Mouse (Mus musculus): Measurements from ENCODE around the gene Krt222. TPM values are rescaled to one million over a fixed set of nuclear protein-coding genes. Genes with fewer than 3 reads are reported as not detected.
"Not testable (repeated sequence)": the region's sequence is repeated elsewhere in the genome, so short reads cannot be mapped to it uniquely, and the experiment has no call there.

Gene Krt222
- polyA plus RNA-seq, 1 experiment from 2014 or later, result 0.28 TPM

DNA sequence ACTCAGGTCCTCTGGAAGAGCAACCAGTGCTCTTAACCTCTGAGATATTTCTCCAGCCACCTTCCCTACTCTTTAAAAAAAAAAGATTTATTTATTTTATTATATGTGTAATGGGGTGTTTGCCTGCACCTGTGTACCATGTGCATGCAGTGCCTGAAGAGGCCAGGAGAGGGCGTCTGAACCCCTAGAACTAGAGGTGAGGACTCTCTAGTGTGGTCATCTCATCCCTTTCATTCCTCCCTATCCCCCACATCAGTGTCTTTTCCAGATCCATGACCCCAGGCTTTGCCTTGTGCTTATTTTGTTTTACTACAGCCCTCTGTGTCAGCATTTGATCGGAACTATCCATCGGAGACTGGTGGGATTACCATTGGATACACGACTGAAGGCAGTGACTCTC, 5.2 kb upstream of the Krt222 start:
- no peak for ATAC-seq (ENCODE audit: insufficient read depth, low FRiP score)

DNA sequence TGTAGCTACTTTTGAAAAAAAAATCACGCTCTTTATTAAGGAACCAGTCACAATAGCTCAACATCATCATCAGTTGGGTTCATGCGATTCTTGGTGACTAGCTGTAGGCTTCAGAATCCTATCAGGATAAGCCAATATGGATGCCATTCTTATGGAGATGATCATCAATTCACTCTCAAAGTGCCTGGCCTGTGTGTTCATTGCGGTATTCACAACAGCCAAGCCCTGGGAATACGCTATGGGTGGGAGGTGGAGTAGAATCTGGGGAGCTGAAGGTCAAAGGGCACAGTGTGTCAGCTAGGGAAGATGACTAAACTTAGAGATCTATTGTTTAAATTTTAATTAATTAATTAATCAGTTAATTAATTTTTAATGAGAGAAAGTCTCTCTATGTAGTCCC, 4.0 kb upstream of the Krt222 start:
- no peak overlapping the region for H3K27ac ChIP-seq (ENCODE audit: low read length)
- ATAC-seq (ENCODE audit: insufficient read depth, low FRiP score), result no peak

More for the DNA sequence above, 5.2 kb upstream of the Krt222 start:
- H3K27me3 ChIP-seq (ENCODE audit: control insufficient read depth, insufficient read depth, low read length), result no peaks in the 10 kb centered on the region
- no peaks in the 10 kb centered on the region for H3K36me3 ChIP-seq (ENCODE audit: control insufficient read depth, insufficient read depth, low read length)
- H3K4me1 ChIP-seq (ENCODE audit: control insufficient read depth, insufficient read depth, low read length), result no peaks in the 10 kb centered on the region
- H3K4me2 ChIP-seq (ENCODE audit: low read depth, low read length), result no peak overlapping the region
- H3K27ac ChIP-seq (ENCODE audit: low read length), result no peak overlapping the region
- H3K4me3 ChIP-seq (replicated peaks; ENCODE audit: low read length), result no peak overlapping the region
- H3K9ac ChIP-seq (ENCODE audit: low read length), result no peak overlapping the region
- 58% methylated on average over 4 of the region's 4 CpGs for WGBS
- H3K9me3 ChIP-seq (replicated peaks; ENCODE audit: control insufficient read depth, low read length), result no peaks in the 10 kb centered on the region

GRCm38 (mm10) chr11:99244519-99244918, 634 bp upstream of the Krt222 start:
- not testable (repeated sequence) for H3K4me2 ChIP-seq (ENCODE audit: low read depth, low read length); H3K4me1 ChIP-seq (ENCODE audit: control insufficient read depth, insufficient read depth, low read length)
- 44% methylated on average over 3 of the region's 3 CpGs for WGBS

More for the DNA sequence above, 4.0 kb upstream of the Krt222 start:
- H3K9me3 ChIP-seq (replicated peaks; ENCODE audit: control insufficient read depth, low read length), result no peaks in the 10 kb centered on the region
- no peaks in the 10 kb centered on the region for H3K36me3 ChIP-seq (ENCODE audit: control insufficient read depth, insufficient read depth, low read length)
- H3K27me3 ChIP-seq (ENCODE audit: control insufficient read depth, insufficient read depth, low read length), result no peaks in the 10 kb centered on the region
- no peaks in the 10 kb centered on the region for H3K4me1 ChIP-seq (ENCODE audit: control insufficient read depth, insufficient read depth, low read length)
- WGBS, result 93% methylated on average over 4 of the region's 4 CpGs
- H3K4me3 ChIP-seq (replicated peaks; ENCODE audit: low read length), result no peak overlapping the region
- H3K4me2 ChIP-seq (ENCODE audit: low read depth, low read length), result no peak overlapping the region
- no peak overlapping the region for H3K9ac ChIP-seq (ENCODE audit: low read length)

DNA sequence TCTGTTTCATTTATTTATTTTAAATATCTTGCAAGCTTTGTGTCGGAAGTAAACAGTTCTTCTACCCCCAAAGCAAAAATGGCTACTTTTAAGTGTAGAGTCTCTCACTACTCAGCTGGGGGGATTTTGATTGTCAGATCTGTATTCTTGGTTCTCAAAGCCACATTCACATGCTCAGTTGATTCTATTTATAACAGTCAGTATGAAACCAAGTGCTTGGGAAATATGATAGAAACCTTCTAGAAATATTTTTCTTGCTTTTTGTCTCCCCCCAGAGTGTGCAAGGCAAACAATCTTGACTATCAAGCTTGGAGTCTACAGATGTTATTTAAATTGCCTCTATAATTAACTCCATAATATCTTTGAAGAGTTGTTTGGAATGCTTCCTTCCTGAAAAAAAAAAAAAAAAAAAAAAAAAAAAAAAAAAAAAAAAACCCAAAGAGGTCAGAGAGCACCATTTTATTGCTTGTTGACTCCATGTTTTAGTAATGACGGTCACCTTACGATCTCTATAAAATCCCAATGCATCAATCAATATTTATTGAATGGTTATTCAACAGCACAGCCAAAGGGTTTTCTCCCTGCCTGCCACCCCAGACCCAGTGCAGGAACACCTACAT, 575 bp downstream of the Krt222 start:
- Histone ChIP-seq H3K4me2 (ENCODE audit: low read depth, low read length) (peak overlapping the region; percentile 46), H3K9ac (ENCODE audit: low read length) (peak overlapping the region; percentile 59; the same call in 1 of the 2 replicates), H3K9me3 (replicated peaks; ENCODE audit: control insufficient read depth, low read length) (no peaks in the 10 kb centered on the region), H3K27me3 (ENCODE audit: control insufficient read depth, insufficient read depth, low read length) (no peaks in the 10 kb centered on the region), H3K27ac (ENCODE audit: low read length) (no peak overlapping the region), H3K36me3 (ENCODE audit: control insufficient read depth, insufficient read depth, low read length) (no peaks in the 10 kb centered on the region), H3K4me3 (replicated peaks; ENCODE audit: low read length) (peak overlapping the region; percentile 33; the same call in 1 of the 2 replicates), H3K4me1 (ENCODE audit: control insufficient read depth, insufficient read depth, low read length) (no peaks in the 10 kb centered on the region)
- no peak for ATAC-seq (ENCODE audit: insufficient read depth, low FRiP score)
- 39% methylated on average over 3 of the region's 3 CpGs for WGBS

More at GRCm38 (mm10) chr11:99244519-99244918, 634 bp upstream of the Krt222 start:
- H3K9ac ChIP-seq (ENCODE audit: low read length); H3K36me3 ChIP-seq (ENCODE audit: control insufficient read depth, insufficient read depth, low read length); H3K27ac ChIP-seq (ENCODE audit: low read length); H3K9me3 ChIP-seq (replicated peaks; ENCODE audit: control insufficient read depth, low read length); ATAC-seq (ENCODE audit: insufficient read depth, low FRiP score); H3K27me3 ChIP-seq (ENCODE audit: control insufficient read depth, insufficient read depth, low read length); H3K4me3 ChIP-seq (replicated peaks; ENCODE audit: low read length): not testable (repeated sequence)

DNA sequence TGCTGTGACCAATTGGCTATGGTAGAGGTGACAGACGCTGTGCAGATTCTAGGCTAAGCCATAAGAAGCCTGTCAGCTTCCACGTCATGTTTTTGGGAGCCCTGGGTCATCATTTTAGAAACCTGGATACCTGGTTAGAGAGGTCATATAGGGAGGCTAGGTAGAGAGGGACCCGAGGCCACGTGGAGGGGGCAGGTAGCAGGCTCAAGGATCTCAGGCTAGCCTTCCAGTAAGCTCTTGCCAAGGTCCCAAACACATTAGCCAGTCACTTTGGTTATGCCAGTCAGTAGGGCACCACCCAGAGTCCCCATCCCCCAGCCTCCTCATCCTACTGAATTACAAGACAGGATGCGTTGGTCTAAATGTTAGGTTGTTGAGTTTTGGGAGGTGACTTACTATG, 1.8 kb downstream of the Krt222 start:
- Histone ChIP-seq H3K4me1 (ENCODE audit: control insufficient read depth, insufficient read depth, low read length) (no peaks in the 10 kb centered on the region), H3K9me3 (replicated peaks; ENCODE audit: control insufficient read depth, low read length) (no peaks in the 10 kb centered on the region), H3K4me2 (ENCODE audit: low read depth, low read length) (no peak overlapping the region), H3K27ac (ENCODE audit: low read length) (no peak overlapping the region), H3K27me3 (ENCODE audit: control insufficient read depth, insufficient read depth, low read length) (no peaks in the 10 kb centered on the region), H3K4me3 (replicated peaks; ENCODE audit: low read length) (no peak overlapping the region), H3K9ac (ENCODE audit: low read length) (no peak overlapping the region), H3K36me3 (ENCODE audit: control insufficient read depth, insufficient read depth, low read length) (no peaks in the 10 kb centered on the region)
- ATAC-seq (ENCODE audit: insufficient read depth, low FRiP score), result no peak
- WGBS, result 70% methylated on average over 5 of the region's 5 CpGs

DNA sequence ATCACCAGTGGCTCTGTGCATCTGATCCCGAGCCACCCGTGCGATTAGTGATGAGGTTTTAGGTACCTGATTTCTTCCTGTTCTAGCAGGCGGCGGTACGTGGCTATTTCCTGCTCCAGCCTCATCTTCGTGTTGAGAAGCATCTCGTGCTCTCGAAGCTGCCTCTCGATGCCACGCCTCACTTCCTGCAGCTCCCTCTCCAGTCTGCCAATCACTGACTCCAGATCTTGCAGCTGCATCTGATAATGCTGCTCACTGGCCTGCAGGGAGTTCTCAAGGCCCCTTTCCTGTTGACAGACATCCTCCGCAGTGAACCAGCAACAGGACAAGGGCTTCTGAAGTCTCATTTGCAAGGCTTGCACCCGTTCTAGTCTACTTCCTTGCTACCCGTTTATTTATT, 5.4 kb downstream of the Krt222 start:
- Histone ChIP-seq H3K27me3 (ENCODE audit: control insufficient read depth, insufficient read depth, low read length) (no peaks in the 10 kb centered on the region), H3K9ac (ENCODE audit: low read length) (no peak overlapping the region), H3K4me1 (ENCODE audit: control insufficient read depth, insufficient read depth, low read length) (no peaks in the 10 kb centered on the region), H3K9me3 (replicated peaks; ENCODE audit: control insufficient read depth, low read length) (no peaks in the 10 kb centered on the region), H3K27ac (ENCODE audit: low read length) (no peak overlapping the region), H3K36me3 (ENCODE audit: control insufficient read depth, insufficient read depth, low read length) (no peaks in the 10 kb centered on the region), H3K4me3 (replicated peaks; ENCODE audit: low read length) (no peak overlapping the region), H3K4me2 (ENCODE audit: low read depth, low read length) (no peak overlapping the region)
- no peak for ATAC-seq (ENCODE audit: insufficient read depth, low FRiP score)
- WGBS, result 57% methylated on average over 14 of the region's 14 CpGs

- peak; percentile 26; the same call in 1 of the 2 replicates for ATAC-seq (ENCODE audit: insufficient read depth, low FRiP score)
Measured at GRCm38 (mm10) chr11:99231049-99231816, 12.7 kb downstream of the Krt222 start.

GRCm38 (mm10) chr11:99230261-99231048, 13.4 kb downstream of the Krt222 start, which contains the start of gene Smarce1:
Smarce1 (minus strand) TSS chr11:99231017.
- under 1% methylated on average over 80 of the region's 87 CpGs for WGBS
- ATAC-seq (ENCODE audit: insufficient read depth, low FRiP score), result peak; percentile 87

More at GRCm38 (mm10) chr11:99231049-99231816, 12.7 kb downstream of the Krt222 start:
- 17% methylated on average over 15 of the region's 15 CpGs for WGBS
- Histone ChIP-seq H3K4me2 (ENCODE audit: low read depth, low read length) (peak overlapping the region; percentile 60), H3K4me3 (replicated peaks; ENCODE audit: low read length) (peak overlapping the region; percentile 90), H3K9ac (ENCODE audit: low read length) (peak overlapping the region; percentile 98), H3K36me3 (ENCODE audit: control insufficient read depth, insufficient read depth, low read length) (no peaks in the 10 kb centered on the region), H3K27ac (ENCODE audit: low read length) (peak overlapping the region; percentile 99), H3K9me3 (replicated peaks; ENCODE audit: control insufficient read depth, low read length) (no peaks in the 10 kb centered on the region), H3K27me3 (ENCODE audit: control insufficient read depth, insufficient read depth, low read length) (no peaks in the 10 kb centered on the region), H3K4me1 (ENCODE audit: control insufficient read depth, insufficient read depth, low read length) (peaks cover 3% of the 10 kb centered on the region; the same call in 1 of the 2 replicates)

More at GRCm38 (mm10) chr11:99230261-99231048, 13.4 kb downstream of the Krt222 start, which contains the start of gene Smarce1:
- Histone ChIP-seq H3K27me3 (ENCODE audit: control insufficient read depth, insufficient read depth, low read length) (no peaks in the 10 kb centered on the region), H3K9me3 (replicated peaks; ENCODE audit: control insufficient read depth, low read length) (no peaks in the 10 kb centered on the region), H3K4me3 (replicated peaks; ENCODE audit: low read length) (peak within 1 kb of the TSS; percentile 90), H3K4me1 (ENCODE audit: control insufficient read depth, insufficient read depth, low read length) (peaks cover 3% of the 10 kb centered on the region; the same call in 1 of the 2 replicates), H3K36me3 (ENCODE audit: control insufficient read depth, insufficient read depth, low read length) (no peaks in the 10 kb centered on the region), H3K4me2 (ENCODE audit: low read depth, low read length) (peak within 1 kb of the TSS; percentile 85), H3K9ac (ENCODE audit: low read length) (peak within 1 kb of the TSS; percentile 98), H3K27ac (ENCODE audit: low read length) (peak within 1 kb of the TSS; percentile 99)

Measured in stomach, embryonic 16.5 days (tissue).